Mouse (Mus musculus): ENCODE measurements around the gene Arl1. TPM values are rescaled to one million over a fixed set of nuclear protein-coding genes. Genes with fewer than 3 reads are reported as not detected.
"Not testable (repeated sequence)": the region's sequence is repeated elsewhere in the genome, so short reads cannot be mapped to it uniquely, and the experiment has no call there.

Arl1 gene
- polyA plus RNA-seq, 1 experiment from 2014 or later: 167 TPM

- Histone ChIP-seq H3K27me3 (ENCODE audit: control insufficient read depth, insufficient read depth, low read length) (no peaks in the 10 kb centered on the region), H3K9me3 (ENCODE audit: control insufficient read depth, low read length) (no peaks in the 10 kb centered on the region), H3K4me3 (ENCODE audit: low read depth, low read length) (no peak overlapping the region), H3K4me2 (replicated peaks; ENCODE audit: low read depth, low read length) (no peak overlapping the region), H3K27ac (ENCODE audit: low read depth, low read length) (no peak overlapping the region), H3K9ac (ENCODE audit: low read depth, low read length) (no peak overlapping the region), H3K4me1 (replicated peaks; ENCODE audit: control insufficient read depth, insufficient read depth, low read length) (no peaks in the 10 kb centered on the region), H3K36me3 (ENCODE audit: control insufficient read depth, insufficient read depth, low read length) (no peaks in the 10 kb centered on the region)
- ATAC-seq (ENCODE audit: low FRiP score) (no peak), DNase-seq (ENCODE audit: low spot score) (no peak)
- 88% methylated on average over 4 of the region's 4 CpGs for WGBS
These were observed 50.1 kb downstream of the Arl1 start for GRCm38 (mm10) chr10:88780716-88781115.

GRCm38 (mm10) chr10:88783135-88783534, 52.5 kb downstream of the Arl1 start:
- H3K4me2 ChIP-seq (replicated peaks; ENCODE audit: low read depth, low read length); H3K9ac ChIP-seq (ENCODE audit: low read depth, low read length); H3K36me3 ChIP-seq (ENCODE audit: control insufficient read depth, insufficient read depth, low read length); ATAC-seq (ENCODE audit: low FRiP score); H3K27ac ChIP-seq (ENCODE audit: low read depth, low read length); H3K4me1 ChIP-seq (replicated peaks; ENCODE audit: control insufficient read depth, insufficient read depth, low read length); H3K27me3 ChIP-seq (ENCODE audit: control insufficient read depth, insufficient read depth, low read length); H3K4me3 ChIP-seq (ENCODE audit: low read depth, low read length); DNase-seq (ENCODE audit: low spot score); H3K9me3 ChIP-seq (ENCODE audit: control insufficient read depth, low read length): not testable (repeated sequence)
- WGBS: 89% methylated on average over 2 of the region's 2 CpGs

- Histone ChIP-seq H3K27me3 (ENCODE audit: control insufficient read depth, insufficient read depth, low read length) (no peaks in the 10 kb centered on the region), H3K9ac (ENCODE audit: low read depth, low read length) (no peak overlapping the region), H3K4me2 (replicated peaks; ENCODE audit: low read depth, low read length) (no peak overlapping the region), H3K27ac (ENCODE audit: low read depth, low read length) (no peak overlapping the region), H3K4me1 (replicated peaks; ENCODE audit: control insufficient read depth, insufficient read depth, low read length) (no peaks in the 10 kb centered on the region), H3K36me3 (ENCODE audit: control insufficient read depth, insufficient read depth, low read length) (no peaks in the 10 kb centered on the region), H3K9me3 (ENCODE audit: control insufficient read depth, low read length) (no peaks in the 10 kb centered on the region), H3K4me3 (ENCODE audit: low read depth, low read length) (no peak overlapping the region)
- DNase-seq (ENCODE audit: low spot score): no peak
- WGBS: 92% methylated on average over 5 of the region's 5 CpGs
- no peak for ATAC-seq (ENCODE audit: low FRiP score)
These were observed 53.3 kb downstream of the Arl1 start for GRCm38 (mm10) chr10:88783941-88784340.

GRCm38 (mm10) chr10:88784513-88784931, 53.9 kb downstream of the Arl1 start:
- no peak for DNase-seq (ENCODE audit: low spot score)
- Histone ChIP-seq H3K27me3 (ENCODE audit: control insufficient read depth, insufficient read depth, low read length) (no peaks in the 10 kb centered on the region), H3K4me2 (replicated peaks; ENCODE audit: low read depth, low read length) (no peak overlapping the region), H3K36me3 (ENCODE audit: control insufficient read depth, insufficient read depth, low read length) (no peaks in the 10 kb centered on the region), H3K9me3 (ENCODE audit: control insufficient read depth, low read length) (no peaks in the 10 kb centered on the region), H3K9ac (ENCODE audit: low read depth, low read length) (no peak overlapping the region), H3K27ac (ENCODE audit: low read depth, low read length) (no peak overlapping the region), H3K4me3 (ENCODE audit: low read depth, low read length) (no peak overlapping the region), H3K4me1 (replicated peaks; ENCODE audit: control insufficient read depth, insufficient read depth, low read length) (no peaks in the 10 kb centered on the region)
- no peak for ATAC-seq (ENCODE audit: low FRiP score)
- WGBS: 83% methylated on average over 5 of the region's 5 CpGs

- DNase-seq (ENCODE audit: low spot score): no peak
- no peak overlapping the region for H3K4me3 ChIP-seq (ENCODE audit: low read depth, low read length)
- no peak overlapping the region for H3K4me2 ChIP-seq (replicated peaks; ENCODE audit: low read depth, low read length)
- H3K9me3 ChIP-seq (ENCODE audit: control insufficient read depth, low read length): no peaks in the 10 kb centered on the region
- no peaks in the 10 kb centered on the region for H3K4me1 ChIP-seq (replicated peaks; ENCODE audit: control insufficient read depth, insufficient read depth, low read length)
- H3K36me3 ChIP-seq (ENCODE audit: control insufficient read depth, insufficient read depth, low read length): no peaks in the 10 kb centered on the region
- no peaks in the 10 kb centered on the region for H3K27me3 ChIP-seq (ENCODE audit: control insufficient read depth, insufficient read depth, low read length)
- ATAC-seq (ENCODE audit: low FRiP score): no peak
- no peak overlapping the region for H3K9ac ChIP-seq (ENCODE audit: low read depth, low read length)
- no peak overlapping the region for H3K27ac ChIP-seq (ENCODE audit: low read depth, low read length)
These were observed 63.0 kb downstream of the Arl1 start for GRCm38 (mm10) chr10:88793671-88794070.

Other genes starting within 250 kb of the Arl1 start
- 14.1 and 19.1 TPM in 2 replicates for gene Chpt1, start 226.8 kb upstream of the Arl1 start, polyA plus RNA-seq (2014; fragmentation: Nextera tagmentation; extraction: Ambion mirVana)
- 8.6 and 9.5 TPM in 2 replicates for gene Mybpc1, start 125.7 kb upstream of the Arl1 start, polyA plus RNA-seq (2014; fragmentation: Nextera tagmentation; extraction: Ambion mirVana)
- gene Spic, start 45.8 kb upstream of the Arl1 start, polyA plus RNA-seq (2014; fragmentation: Nextera tagmentation; extraction: Ambion mirVana): not detected in 2 replicates
- 17.3 and 21.4 TPM in 2 replicates for gene Utp20, start 95.9 kb downstream of the Arl1 start, polyA plus RNA-seq (2014; fragmentation: Nextera tagmentation; extraction: Ambion mirVana)
- gene Slc5a8, start 155.1 kb downstream of the Arl1 start, polyA plus RNA-seq (2014; fragmentation: Nextera tagmentation; extraction: Ambion mirVana): 0.07 TPM in 1 of 2 replicates, not detected in the other

Data from hindbrain, embryonic 11.5 days (tissue).